Mouse (Mus musculus): ENCODE results near the gene Pkhd1.

The Pkhd1 gene

DNA sequence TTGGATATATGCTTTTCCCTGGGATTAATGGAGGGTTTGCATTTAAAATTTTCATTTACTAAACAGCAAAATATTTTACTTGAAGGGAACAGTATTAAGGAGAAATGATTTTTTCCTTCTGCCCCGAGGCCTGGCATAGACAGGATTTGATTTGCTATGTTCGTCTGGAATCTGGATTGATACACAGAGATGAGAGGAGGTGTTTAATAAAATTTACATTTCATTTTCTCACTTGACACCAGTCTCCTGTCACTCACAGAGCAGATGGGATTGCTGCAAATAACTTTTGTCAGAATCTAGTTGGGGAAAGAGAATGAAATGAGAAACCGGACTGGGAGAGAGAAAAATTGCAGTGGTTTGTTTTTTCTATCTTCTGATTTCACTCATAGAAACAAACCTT lies 578.5 kb downstream of the Pkhd1 start:
- Histone ChIP-seq H3K36me3 (ENCODE audit: insufficient read depth, low read length) (no peaks in the 10 kb centered on the region), H3K4me3 (replicated peaks; ENCODE audit: low read length) (no peak overlapping the region), H3K4me1 (replicated peaks; ENCODE audit: low read depth, low read length) (no peaks in the 10 kb centered on the region), H3K27me3 (ENCODE audit: insufficient read depth, low read length) (no peaks in the 10 kb centered on the region), H3K9me3 (ENCODE audit: low read length) (no peaks in the 10 kb centered on the region)
- no peak for TF ChIP-seq NANOG (IDR thresholded peaks at IDR 0.05; ENCODE audit: borderline replicate concordance, low read length)
- TF ChIP-seq CTCF (conservative IDR thresholded peaks at IDR 0.05; ENCODE audit: low read length), result no peak
- no peak for TF ChIP-seq POU5F1 (IDR thresholded peaks at IDR 0.05; ENCODE audit: borderline replicate concordance, low read length)

DNA sequence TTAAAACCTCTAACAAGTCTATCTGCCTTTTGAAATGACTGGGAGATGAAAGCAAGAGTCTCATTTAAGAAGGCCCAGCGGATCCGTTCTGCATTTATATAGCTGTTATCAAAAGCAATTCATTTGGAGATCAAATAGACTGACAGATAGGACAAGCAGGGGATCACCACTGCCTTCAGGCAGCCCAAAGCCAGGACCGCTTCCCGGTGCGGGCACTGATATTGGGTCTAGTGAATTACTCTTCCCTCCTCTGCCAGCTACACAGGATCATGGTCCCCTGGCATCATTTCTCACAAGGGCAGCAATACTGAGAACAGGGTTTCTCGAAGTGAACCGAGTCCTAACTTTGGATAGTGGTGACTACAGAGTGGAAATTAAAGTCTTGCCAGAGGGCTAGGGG lies 582.6 kb downstream of the Pkhd1 start:
- H3K36me3 ChIP-seq (ENCODE audit: insufficient read depth, low read length), result no peaks in the 10 kb centered on the region
- H3K4me1 ChIP-seq (replicated peaks; ENCODE audit: low read depth, low read length), result no peaks in the 10 kb centered on the region
- no peaks in the 10 kb centered on the region for H3K9me3 ChIP-seq (ENCODE audit: low read length)
- H3K4me3 ChIP-seq (replicated peaks; ENCODE audit: low read length), result no peak overlapping the region
- H3K27me3 ChIP-seq (ENCODE audit: insufficient read depth, low read length), result no peaks in the 10 kb centered on the region
- TF ChIP-seq NANOG (IDR thresholded peaks at IDR 0.05; ENCODE audit: borderline replicate concordance, low read length) (no peak), POU5F1 (IDR thresholded peaks at IDR 0.05; ENCODE audit: borderline replicate concordance, low read length) (no peak), CTCF (conservative IDR thresholded peaks at IDR 0.05; ENCODE audit: low read length) (no peak)

DNA sequence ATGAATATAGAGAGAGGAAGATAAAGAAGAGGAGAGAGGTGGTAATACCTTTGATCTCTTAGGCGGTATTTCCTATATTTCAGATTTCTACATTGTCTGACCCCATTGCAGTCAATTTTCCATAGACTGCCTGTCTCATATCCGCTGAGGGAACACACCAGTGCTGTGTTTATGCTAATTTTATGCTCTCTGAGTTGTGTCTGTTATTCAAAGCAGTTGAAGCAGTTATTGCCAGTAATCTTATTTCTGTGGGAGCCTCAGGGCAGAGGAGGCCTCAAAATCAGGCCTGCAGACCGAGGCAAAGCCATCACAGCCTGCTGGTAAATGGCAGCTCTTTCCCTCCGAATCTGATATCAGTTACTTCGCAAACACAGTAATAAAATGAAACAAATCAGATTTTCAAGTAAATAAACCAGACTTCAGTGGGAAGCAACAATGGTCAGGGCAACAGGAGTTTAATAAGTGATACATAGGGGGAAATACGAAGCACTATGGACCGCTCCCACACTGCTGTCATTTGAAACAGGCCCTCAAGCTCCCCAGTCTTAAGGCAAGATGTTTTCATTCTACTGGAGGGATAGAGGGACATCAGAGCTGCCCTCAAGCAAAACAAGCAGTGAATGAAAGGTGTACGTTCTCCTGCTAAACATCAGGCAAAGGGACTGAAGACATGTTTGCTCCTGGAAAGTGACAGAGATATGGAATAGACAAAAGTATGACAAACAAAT lies 599.5 kb downstream of the Pkhd1 start:
- Histone ChIP-seq H3K9me3 (ENCODE audit: low read length) (no peaks in the 10 kb centered on the region), H3K4me3 (replicated peaks; ENCODE audit: low read length) (no peak overlapping the region), H3K36me3 (ENCODE audit: insufficient read depth, low read length) (no peaks in the 10 kb centered on the region), H3K27me3 (ENCODE audit: insufficient read depth, low read length) (no peaks in the 10 kb centered on the region), H3K4me1 (replicated peaks; ENCODE audit: low read depth, low read length) (no peaks in the 10 kb centered on the region)
- no peak for TF ChIP-seq NANOG (IDR thresholded peaks at IDR 0.05; ENCODE audit: borderline replicate concordance, low read length)
- TF ChIP-seq POU5F1 (IDR thresholded peaks at IDR 0.05; ENCODE audit: borderline replicate concordance, low read length), result no peak
- no peak for TF ChIP-seq CTCF (conservative IDR thresholded peaks at IDR 0.05; ENCODE audit: low read length)

GRCm38 (mm10) chr1:20017619-20018018 lies 600.2 kb downstream of the Pkhd1 start:
- no peaks in the 10 kb centered on the region for H3K9me3 ChIP-seq (ENCODE audit: low read length)
- H3K36me3 ChIP-seq (ENCODE audit: insufficient read depth, low read length), result no peaks in the 10 kb centered on the region
- H3K4me1 ChIP-seq (replicated peaks; ENCODE audit: low read depth, low read length), result no peaks in the 10 kb centered on the region
- no peak overlapping the region for H3K4me3 ChIP-seq (replicated peaks; ENCODE audit: low read length)
- H3K27me3 ChIP-seq (ENCODE audit: insufficient read depth, low read length), result no peaks in the 10 kb centered on the region
- TF ChIP-seq POU5F1 (IDR thresholded peaks at IDR 0.05; ENCODE audit: borderline replicate concordance, low read length) (no peak), CTCF (conservative IDR thresholded peaks at IDR 0.05; ENCODE audit: low read length) (no peak), NANOG (IDR thresholded peaks at IDR 0.05; ENCODE audit: borderline replicate concordance, low read length) (no peak)
